Mouse (Mus musculus) cerebellum, adult 9-11 months (tissue): ENCODE results near the gene Traf7.
A peak's percentile ranks its signal among the peaks of the same experiment; 100 is the strongest.

ENCODE experiments used
- DNase-seq: peaks from one replicate; pipeline ENCODE4 v3.0.0; 2022

Gene Traf7

DNA sequence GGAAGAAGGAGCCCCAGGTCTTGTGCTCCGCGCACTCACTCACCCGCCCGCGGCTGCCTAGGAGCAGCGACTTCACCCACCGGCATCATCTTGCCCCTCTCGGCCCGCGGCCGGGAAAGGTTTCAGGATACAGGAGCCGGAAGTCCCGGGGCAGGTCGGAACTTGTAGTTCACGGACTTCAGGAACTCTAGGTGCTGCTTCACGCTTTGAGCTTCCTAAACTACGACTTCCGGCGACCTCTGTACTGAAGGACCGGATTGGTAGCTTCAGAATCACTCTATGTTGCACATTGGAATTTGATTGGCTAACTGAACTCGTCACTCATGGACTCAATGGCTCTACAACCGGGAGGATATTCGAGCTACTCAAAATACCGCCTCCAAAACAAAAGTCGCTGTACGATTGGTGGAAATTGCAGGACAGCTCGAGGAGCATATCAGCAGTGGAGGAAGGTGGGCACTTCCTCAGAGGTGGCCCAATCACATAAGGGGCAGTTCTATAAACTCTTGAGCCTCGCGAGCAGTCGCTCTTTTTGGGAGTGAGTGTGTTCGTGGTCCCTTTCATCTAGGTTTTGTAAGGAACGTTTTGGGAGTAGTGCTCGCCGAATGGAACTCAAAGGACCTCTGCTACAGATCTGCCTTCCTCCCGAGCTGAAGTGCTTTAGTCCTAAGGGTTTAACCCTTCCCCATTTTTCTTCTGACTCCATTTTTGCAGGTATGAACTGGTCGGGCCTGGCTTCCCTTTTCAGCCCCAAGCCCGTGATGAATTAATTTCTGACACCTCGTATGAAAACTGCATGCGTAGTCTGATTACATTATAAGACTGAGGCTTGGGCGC is at the start of gene Traf7:
Gene Traf7 (minus strand): TSS at position 216 of the 837 bp plus-strand sequence.
- peak; percentile 99 for DNase-seq

GRCm38 (mm10) chr17:24573811-24574210 is 46.1 kb upstream of the Traf7 start:
- DNase-seq = no peak

DNA sequence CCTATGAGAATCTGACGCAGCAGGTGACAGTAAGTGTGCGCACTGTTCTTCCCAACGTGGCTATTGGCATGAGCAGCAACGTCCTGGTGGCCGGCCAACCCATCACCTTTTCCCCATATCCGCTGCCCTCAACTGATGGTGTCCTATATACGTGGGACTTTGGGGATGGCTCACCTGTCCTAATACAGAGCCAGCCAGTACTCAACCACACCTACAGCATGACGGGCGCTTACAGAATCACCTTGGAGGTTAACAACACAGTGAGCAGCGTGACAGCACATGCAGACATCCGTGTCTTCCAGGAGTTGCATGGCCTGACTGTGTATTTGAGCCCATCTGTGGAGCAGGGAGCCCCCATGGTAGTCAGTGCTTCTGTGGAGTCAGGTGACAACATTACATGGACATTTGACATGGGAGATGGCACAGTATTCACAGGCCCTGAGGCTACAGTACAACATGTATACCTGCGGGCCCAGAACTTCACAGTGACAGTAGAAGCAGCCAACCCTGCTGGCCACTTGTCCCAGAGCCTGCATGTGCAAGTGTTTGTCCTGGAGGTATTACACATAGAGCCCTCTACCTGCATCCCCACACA is 45.0 kb upstream of the Traf7 start:
- DNase-seq = no peak

DNA sequence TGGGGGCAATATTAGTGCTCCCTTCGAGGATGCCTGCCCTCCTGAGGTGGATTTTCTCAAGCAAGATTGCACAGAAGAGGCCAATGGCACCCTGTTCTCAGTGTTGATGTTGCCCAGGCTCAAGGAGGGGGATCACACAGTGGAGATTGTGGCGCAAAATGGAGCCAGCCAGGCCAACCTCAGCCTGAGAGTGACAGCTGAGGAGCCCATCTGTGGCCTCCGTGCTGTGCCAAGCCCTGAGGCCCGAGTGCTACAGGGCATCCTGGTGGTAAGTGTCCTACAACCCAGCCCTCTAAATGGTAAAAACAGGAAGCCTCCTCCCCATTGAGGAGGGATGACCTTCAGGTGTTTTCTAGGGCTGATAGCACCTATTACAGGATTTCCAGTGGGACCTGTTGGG is 42.1 kb upstream of the Traf7 start:
- DNase-seq = no peak

DNA sequence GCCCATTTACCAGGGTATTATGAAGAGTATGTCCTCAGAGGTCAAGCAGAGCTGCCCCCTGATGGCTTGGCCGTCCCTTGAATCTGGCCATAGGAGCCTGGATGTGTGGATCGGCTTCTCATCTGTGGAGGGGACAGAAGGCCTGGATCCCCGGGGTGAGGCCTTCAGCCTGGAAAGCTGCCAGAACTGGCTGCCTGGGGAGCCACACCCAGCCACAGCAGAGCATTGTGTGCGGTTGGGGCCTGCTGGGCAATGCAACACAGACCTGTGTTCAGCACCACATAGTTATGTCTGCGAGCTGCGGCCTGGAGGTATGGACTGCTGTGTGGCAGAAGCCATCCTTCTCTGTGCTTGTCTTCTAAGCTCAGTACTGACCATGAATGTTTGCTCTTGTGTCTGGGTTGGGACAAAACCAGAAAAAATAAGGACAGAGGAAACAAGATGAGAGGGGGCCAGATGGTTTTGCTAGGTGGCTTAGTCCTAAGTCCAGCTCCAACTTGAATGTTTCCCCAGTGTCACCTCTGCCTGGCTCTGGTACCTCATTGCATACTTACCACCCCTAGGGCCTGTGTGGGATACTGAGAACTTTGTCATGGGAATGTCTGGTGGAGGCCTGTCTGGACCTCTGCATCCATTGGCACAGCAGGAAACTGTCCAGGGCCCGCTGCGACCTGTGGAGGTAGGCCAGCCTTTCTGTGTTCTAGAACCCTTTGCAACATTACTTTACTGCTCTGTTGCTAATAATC is 39.5 kb upstream of the Traf7 start:
- DNase-seq = no peak

DNA sequence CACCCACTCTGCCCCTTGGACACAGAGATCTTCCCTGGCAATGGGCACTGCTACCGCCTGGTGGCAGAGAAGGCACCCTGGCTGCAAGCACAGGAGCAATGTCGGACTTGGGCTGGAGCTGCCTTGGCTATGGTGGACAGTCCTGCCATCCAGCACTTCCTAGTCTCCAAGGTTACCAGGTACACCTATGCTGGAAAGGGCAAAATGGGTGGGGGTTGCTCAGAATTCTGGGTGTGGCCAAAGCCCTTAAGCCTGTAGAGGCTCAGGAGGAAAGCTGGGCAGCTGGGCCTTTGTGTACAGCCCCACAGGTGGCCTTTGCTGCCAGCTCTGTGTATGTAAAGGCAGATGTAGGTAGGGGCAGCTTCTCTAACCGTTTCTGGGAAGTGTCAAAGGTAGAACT is 38.1 kb upstream of the Traf7 start:
- no peak for DNase-seq

DNA sequence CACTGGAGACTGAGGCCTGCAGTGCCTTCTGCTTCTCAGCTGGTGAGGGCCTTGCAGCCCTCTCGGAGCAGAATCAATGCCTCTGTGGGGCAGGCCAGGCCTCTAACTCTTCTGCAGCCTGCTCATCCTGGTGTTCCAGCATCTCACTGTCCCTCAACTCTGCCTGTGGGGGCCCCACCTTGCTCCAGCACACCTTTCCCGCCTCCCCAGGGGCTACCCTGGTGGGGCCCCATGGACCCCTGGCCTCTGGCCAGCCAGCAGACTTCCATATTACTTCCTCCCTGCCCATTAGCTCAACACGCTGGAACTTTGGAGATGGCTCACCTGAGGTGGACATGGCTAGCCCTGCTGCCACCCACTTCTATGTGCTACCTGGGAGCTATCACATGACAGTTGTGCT is 37.4 kb upstream of the Traf7 start:
- DNase-seq = no peak

DNA sequence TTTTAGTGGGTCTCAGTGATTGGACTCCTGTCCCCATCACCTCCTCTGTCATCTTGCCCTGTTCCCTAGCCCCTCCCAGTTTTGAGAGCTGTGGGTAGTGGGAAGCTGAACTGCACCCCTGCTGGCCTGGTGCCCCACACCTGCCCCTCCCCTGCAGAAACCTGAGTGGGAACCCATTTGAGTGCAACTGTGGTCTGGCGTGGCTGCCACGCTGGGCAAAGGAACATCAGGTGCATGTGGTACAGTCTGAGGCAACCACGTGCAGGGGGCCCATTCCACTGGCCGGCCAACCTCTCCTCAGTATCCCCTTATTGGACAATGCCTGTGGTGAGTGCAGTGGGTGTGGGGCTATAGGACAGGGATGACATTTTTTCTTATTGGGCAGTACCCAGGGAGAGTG is 36.7 kb upstream of the Traf7 start:
- no peak for DNase-seq

- DNase-seq = no peak
Observed at GRCm38 (mm10) chr17:24563638-24564037, 35.9 kb upstream of the Traf7 start.

GRCm38 (mm10) chr17:24561592-24561991 is 33.9 kb upstream of the Traf7 start:
- DNase-seq = no peak

DNA sequence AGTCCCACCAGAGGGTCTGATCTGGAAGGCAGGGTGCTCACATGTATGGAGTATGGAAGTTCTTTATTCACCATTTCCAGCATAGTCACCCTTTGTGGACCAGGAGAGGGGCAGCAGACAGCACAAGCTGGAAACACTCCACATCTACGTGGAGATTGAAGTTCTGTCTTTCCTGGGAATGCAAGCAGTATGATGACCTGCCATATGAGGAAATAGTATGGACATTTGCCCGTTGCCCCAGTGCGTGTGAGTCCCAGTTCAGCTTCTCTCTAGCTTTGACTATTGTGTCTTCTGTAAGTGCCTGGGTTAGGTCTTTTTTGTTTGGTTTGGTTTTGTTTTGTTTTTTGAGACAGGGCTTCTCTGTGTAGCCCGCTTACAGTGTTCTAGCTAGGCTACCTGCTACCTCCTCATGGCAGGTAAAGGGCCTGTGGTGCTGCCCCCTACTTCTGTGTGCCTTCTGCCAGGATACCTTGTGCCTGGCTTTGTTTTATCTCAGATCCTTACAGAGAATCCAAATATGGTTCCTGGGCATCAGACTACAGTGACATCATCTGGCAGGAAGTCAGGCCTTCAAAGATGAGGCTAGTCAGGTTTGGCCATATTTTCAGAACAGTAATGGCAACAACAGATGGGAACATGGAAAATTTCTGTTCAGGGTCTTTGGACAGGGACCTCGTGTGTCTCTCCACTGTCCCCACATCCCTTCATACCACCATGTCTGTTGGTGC is 32.7 kb upstream of the Traf7 start:
- peak; percentile 77 for DNase-seq

- peak; percentile 54 for DNase-seq
Observed at GRCm38 (mm10) chr17:24559146-24559545, 31.4 kb upstream of the Traf7 start.

GRCm38 (mm10) chr17:24558600-24559099 is 30.9 kb upstream of the Traf7 start:
- no peak for DNase-seq

- no peak for DNase-seq
Observed at GRCm38 (mm10) chr17:24557091-24557490, 29.4 kb upstream of the Traf7 start.

- DNase-seq = peak; percentile 57
Observed at GRCm38 (mm10) chr17:24551050-24551444, 23.3 kb upstream of the Traf7 start.

DNA sequence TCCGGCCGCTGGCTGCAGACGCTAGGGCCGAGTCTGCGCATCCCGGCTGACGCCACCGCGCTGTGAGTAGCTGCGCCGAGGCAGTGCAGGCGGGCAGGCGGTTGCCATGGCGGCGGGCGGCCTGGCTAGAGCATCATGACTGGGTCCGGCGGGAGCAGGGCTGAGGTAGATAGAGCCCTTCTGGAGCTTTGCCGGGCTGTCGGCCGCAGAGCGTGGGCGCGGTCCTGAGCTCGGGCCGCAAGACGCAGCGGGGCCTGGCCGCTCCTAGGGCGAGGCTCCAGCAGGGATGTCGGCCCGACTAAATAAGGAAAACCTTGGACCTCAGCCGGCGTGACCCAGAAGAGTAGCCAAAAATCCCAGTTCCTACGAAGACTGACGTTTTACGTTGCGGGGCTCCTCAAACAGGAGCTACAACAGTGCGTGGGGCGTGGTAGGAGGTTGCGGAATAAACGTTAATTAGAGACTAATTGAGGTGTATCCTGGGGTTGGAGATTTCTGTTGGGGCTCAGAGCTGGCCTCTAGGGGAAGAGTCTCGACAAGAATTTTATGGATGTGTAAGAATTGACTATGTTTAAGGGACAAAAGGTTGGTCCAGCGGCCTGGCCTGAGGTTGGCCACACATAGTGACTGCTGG is 22.8 kb upstream of the Traf7 start:
- peak; percentile 90 for DNase-seq

GRCm38 (mm10) chr17:24549618-24550415 is 22.1 kb upstream of the Traf7 start, which contains the start of gene Pkd1:
Gene Pkd1 (plus strand): TSS chr17:24549834.
- DNase-seq = peak; percentile 100

DNA sequence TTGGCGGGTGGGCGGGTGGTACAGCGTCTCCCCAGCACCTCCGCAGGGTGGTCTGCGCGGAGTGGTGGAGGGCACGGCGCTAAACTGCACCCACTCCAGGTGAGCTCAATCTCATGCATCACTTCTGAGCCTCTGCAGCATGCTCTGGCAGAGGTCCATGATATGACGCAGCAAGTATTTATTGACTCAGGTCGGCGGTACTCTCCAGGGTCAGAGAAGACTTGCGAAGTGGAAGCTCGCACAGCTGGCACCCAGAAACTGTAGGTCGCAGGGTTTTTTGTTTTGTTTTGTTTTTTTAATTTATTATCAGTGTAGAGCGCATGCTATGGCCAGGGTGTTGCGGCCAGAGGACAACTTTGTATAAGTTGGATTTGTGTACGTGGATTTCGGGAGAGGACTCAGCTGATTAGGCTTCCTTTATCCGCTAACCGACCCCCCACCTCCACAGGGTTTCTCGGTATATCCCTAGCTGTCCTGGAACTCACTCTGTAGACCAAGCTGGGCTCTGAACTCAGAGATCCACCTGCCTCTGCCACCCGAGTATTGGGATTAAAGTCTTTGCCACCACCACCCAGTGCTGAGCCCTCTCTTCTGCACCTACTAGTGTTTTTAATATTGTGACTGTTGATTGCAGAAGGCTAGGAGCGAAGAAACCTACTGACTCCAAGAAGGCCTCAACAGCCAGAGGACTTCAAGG is 21.3 kb upstream of the Traf7 start:
- peak; percentile 88 for DNase-seq

DNA sequence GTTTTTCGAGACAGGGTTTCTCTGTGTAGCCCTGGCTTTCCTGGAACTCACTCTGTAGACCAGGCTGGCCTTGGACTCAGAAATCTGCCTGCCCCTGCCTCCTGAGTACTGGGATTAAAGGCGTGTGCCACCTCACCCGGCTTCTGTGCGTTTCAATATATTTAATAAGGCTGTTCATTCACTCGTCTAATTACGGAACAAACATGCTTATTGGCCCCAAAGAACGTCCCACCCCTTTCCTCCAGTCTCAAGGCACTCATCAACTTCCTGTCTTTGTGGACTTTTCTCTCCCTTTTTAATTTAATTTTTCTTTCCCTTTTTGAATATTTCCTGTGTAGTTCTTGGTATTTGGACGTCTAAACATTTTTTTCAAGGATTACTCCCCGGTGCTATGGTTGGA is 20.7 kb upstream of the Traf7 start:
- peak; percentile 56 for DNase-seq

- DNase-seq = no peak
Observed at GRCm38 (mm10) chr17:24546234-24546633, 18.5 kb upstream of the Traf7 start.

DNA sequence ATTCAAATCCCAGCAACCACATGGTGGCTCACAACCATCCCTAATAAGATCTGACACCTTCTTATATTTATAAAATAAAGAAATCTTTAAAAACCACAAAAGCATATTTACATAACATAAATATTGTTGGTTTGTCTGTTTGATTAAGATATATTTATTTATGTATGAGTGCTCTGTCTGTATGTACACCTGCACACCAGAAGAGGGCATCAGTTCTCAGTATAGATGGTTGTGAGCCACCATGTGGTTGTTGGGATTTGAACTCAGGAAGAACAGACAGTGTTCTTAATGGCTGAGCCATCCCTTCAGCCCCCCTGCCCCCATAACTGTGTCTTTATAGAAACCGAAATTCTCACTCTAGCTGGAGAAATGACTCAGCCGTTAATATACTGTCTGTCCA is 17.5 kb upstream of the Traf7 start:
- DNase-seq = no peak
